Mouse (Mus musculus) intestine, embryonic 16.5 days (tissue): Measurements from ENCODE around the gene Itga6. TPM values are rescaled to one million over a fixed set of nuclear protein-coding genes. Genes with fewer than 3 reads are reported as not detected.

Experiments used
- ATAC-seq: fragments of 200-750 bp; cut with Nextera tagmentation; 2 replicates; pipeline ENCODE4 v1.8.0; 2017; ENCODE audit warnings: moderate TSS enrichment, moderate library complexity
- H3K27ac ChIP-seq: fragments of 300-500 bp; sonication (generic); 2 replicates; pipeline ENCODE4 v1.5.1; 2014; ENCODE audit warnings: mild to moderate bottlenecking, low read length
- H3K27me3 ChIP-seq: fragments of 300-500 bp; sonication (generic); replicated peaks from 2 replicates; pipeline ENCODE4 v1.6.1; 2014; ENCODE audit warnings: low read length, control low read depth, mixed read lengths; ENCODE audit not compliant: control insufficient read depth, insufficient read depth
- H3K36me3 ChIP-seq: fragments of 300-500 bp; sonication (generic); 2 replicates; pipeline ENCODE4 v1.6.1; 2014; ENCODE audit warnings: low read length, control low read depth; ENCODE audit not compliant: control insufficient read depth, insufficient read depth
- H3K4me1 ChIP-seq: fragments of 300-500 bp; sonication (generic); 2 replicates; pipeline ENCODE4 v1.6.1; 2014; ENCODE audit warnings: low read length, control low read depth, mixed read lengths; ENCODE audit not compliant: control insufficient read depth, insufficient read depth
- H3K4me2 ChIP-seq: fragments of 300-500 bp; sonication (generic); 2 replicates; pipeline ENCODE4 v1.6.1; 2014; ENCODE audit warnings: low read depth, low read length, control low read depth
- H3K4me3 ChIP-seq: fragments of 300-500 bp; sonication (generic); 2 replicates; pipeline ENCODE4 v1.5.1; 2014; ENCODE audit warnings: mild to moderate bottlenecking, low read length
- H3K9ac ChIP-seq: fragments of 300-500 bp; sonication (generic); 2 replicates; pipeline ENCODE4 v1.6.1; 2014; ENCODE audit warnings: low read depth, low read length
- H3K9me3 ChIP-seq: fragments of 300-500 bp; sonication (generic); 2 replicates; pipeline ENCODE4 v1.6.1; 2016; ENCODE audit warnings: low read length, control low read depth; ENCODE audit not compliant: control insufficient read depth
- WGBS: fragments of 180-500 bp; shearing (Covaris S2); extraction: QIAGEN DNeasy Blood & Tissue Kit; methylation state at CpG from one replicate; pipeline ENCODE4 v1.1.7; 2014; 5-methylcytosine and 5-hydroxymethylcytosine counted together
- polyA plus RNA-seq: library from polyadenylated mRNA; unstranded; fragments of >200 nt; fragmentation: Nextera tagmentation; extraction: Ambion mirVana; gene quantifications from 2 replicates; pipeline ENCODE4 v1.2.1, GENCODE M21; 2015

Itga6 gene
- polyA plus RNA-seq, 1 experiment from 2014 or later, result 22.6 TPM

DNA sequence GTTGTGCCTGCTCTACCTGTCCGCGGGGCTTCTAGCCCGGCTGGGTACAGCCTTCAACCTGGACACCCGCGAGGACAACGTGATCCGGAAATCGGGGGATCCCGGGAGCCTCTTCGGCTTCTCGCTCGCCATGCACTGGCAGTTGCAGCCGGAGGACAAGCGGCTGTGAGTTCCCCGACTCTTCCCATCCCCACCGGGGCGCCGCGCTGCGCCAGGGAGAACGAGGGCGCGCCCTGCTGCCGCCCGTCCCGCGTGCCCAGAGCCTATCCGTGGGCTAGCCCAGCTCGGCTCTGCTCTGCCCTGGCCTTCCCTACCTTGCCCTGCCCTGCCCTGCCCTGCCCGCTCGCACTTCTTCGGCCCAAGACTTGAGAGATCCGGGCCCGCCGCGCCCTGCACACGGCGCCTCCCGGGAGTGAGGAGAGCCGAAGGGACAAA lies 41.8 kb downstream of the Itga6 start:
- H3K27me3 ChIP-seq, result no peaks in the 10 kb centered on the region
- H3K4me3 ChIP-seq, result peak overlapping the region; percentile 84
- WGBS, result 0% methylated on average over 40 of the region's 40 CpGs
- H3K4me1 ChIP-seq, result no peaks in the 10 kb centered on the region
- ATAC-seq, result peak; percentile 83
- H3K27ac ChIP-seq, result peak overlapping the region; percentile 86
- H3K9me3 ChIP-seq, result no peaks in the 10 kb centered on the region
- no peaks in the 10 kb centered on the region for H3K36me3 ChIP-seq
- H3K4me2 ChIP-seq, result peak overlapping the region; percentile 82
- H3K9ac ChIP-seq, result peak overlapping the region; percentile 83

- peak overlapping the region; percentile 84 for H3K4me3 ChIP-seq
- no peaks in the 10 kb centered on the region for H3K27me3 ChIP-seq
- H3K36me3 ChIP-seq, result no peaks in the 10 kb centered on the region
- H3K27ac ChIP-seq, result peak overlapping the region; percentile 86
- H3K4me2 ChIP-seq, result peak overlapping the region; percentile 82
- peak overlapping the region; percentile 83 for H3K9ac ChIP-seq
- H3K9me3 ChIP-seq, result no peaks in the 10 kb centered on the region
- no peaks in the 10 kb centered on the region for H3K4me1 ChIP-seq
- peak; percentile 59 for ATAC-seq
- WGBS, result 3% methylated on average over 32 of the region's 32 CpGs
Observed at GRCm38 (mm10) chr2:71787591-71788460, 42.4 kb downstream of the Itga6 start.

- Histone ChIP-seq H3K9ac (no peak overlapping the region), H3K4me1 (peaks cover 11% of the 10 kb centered on the region; the same call in 1 of the 2 replicates), H3K4me3 (no peak overlapping the region), H3K9me3 (no peaks in the 10 kb centered on the region), H3K36me3 (no peaks in the 10 kb centered on the region), H3K27ac (no peak overlapping the region), H3K27me3 (no peaks in the 10 kb centered on the region), H3K4me2 (no peak overlapping the region)
- WGBS, result 83% methylated on average over 5 of the region's 5 CpGs
- no peak for ATAC-seq
Observed at GRCm38 (mm10) chr2:71790752-71791151, 45.3 kb downstream of the Itga6 start.

DNA sequence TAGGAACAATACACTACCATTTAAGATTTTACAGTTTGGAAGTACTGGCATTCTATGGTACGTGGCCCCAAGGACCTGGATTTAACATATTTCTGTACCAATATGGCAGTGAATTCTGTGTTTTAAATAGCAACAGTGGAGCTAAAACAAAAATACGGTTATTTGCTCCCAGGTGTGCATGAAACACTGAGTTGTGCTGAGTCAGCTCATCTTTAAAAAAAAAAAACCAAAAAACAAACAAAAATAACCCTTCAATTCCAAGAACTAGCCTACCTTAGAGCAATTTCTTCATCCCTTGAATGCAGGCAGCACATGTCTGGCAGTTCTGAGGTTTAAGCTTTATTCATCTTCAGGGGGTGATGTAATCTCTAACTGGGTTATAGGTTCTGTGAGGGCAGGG lies 45.8 kb downstream of the Itga6 start:
- Histone ChIP-seq H3K9me3 (no peaks in the 10 kb centered on the region), H3K36me3 (no peaks in the 10 kb centered on the region), H3K4me2 (no peak overlapping the region), H3K27me3 (no peaks in the 10 kb centered on the region), H3K4me1 (peaks cover 11% of the 10 kb centered on the region; the same call in 1 of the 2 replicates), H3K4me3 (no peak overlapping the region), H3K27ac (no peak overlapping the region), H3K9ac (no peak overlapping the region)
- ATAC-seq, result no peak
- 88% methylated on average over 2 of the region's 2 CpGs for WGBS

- no peak overlapping the region for H3K4me2 ChIP-seq
- WGBS, result 41% methylated on average over 6 of the region's 6 CpGs
- H3K9me3 ChIP-seq, result no peaks in the 10 kb centered on the region
- H3K36me3 ChIP-seq, result no peaks in the 10 kb centered on the region
- H3K4me1 ChIP-seq, result peaks cover 19% of the 10 kb centered on the region; the same call in 1 of the 2 replicates
- H3K27me3 ChIP-seq, result no peaks in the 10 kb centered on the region
- no peak overlapping the region for H3K27ac ChIP-seq
- 0 out of 2 replicates have a peak, but pooled peaks have one; percentile 27 for ATAC-seq
- no peak overlapping the region for H3K4me3 ChIP-seq
- no peak overlapping the region for H3K9ac ChIP-seq
Observed at GRCm38 (mm10) chr2:71794139-71794538, 48.7 kb downstream of the Itga6 start.

DNA sequence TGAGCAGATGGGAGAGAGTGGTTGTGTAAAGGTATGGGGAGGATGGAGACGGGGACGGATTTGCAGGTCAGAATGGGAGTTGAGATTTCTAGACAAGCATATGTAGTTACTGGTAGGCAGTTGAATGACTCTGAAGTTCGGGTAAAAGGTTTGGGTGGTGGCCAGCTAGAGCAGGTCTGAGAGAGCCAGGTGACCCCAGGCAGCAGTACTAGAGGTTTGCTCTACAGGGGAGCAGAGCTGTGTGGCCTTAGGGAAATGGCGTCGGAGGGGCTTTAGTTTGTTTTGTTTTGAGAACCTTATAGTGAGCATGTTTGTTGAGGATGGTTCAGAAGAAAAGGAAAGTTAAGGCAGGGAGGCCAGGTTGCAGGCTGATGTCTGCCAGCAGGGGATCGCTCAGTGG lies 51.4 kb downstream of the Itga6 start:
- no peaks in the 10 kb centered on the region for H3K36me3 ChIP-seq
- H3K4me1 ChIP-seq, result peaks cover 26% of the 10 kb centered on the region
- no peak overlapping the region for H3K4me2 ChIP-seq
- H3K4me3 ChIP-seq, result no peak overlapping the region
- H3K27ac ChIP-seq, result no peak overlapping the region
- H3K27me3 ChIP-seq, result no peaks in the 10 kb centered on the region
- no peak for ATAC-seq
- H3K9ac ChIP-seq, result no peak overlapping the region
- H3K9me3 ChIP-seq, result no peaks in the 10 kb centered on the region
- 71% methylated on average over 6 of the region's 6 CpGs for WGBS

GRCm38 (mm10) chr2:71800798-71801197 lies 55.4 kb downstream of the Itga6 start:
- peaks cover 36% of the 10 kb centered on the region for H3K4me1 ChIP-seq
- 44% methylated on average over 6 of the region's 6 CpGs for WGBS
- no peaks in the 10 kb centered on the region for H3K27me3 ChIP-seq
- no peaks in the 10 kb centered on the region for H3K9me3 ChIP-seq
- peak; percentile 77 for ATAC-seq
- peak overlapping the region; percentile 42 for H3K4me2 ChIP-seq
- H3K9ac ChIP-seq, result peak overlapping the region; percentile 7; the same call in 1 of the 2 replicates
- H3K27ac ChIP-seq, result peak overlapping the region; percentile 77
- H3K4me3 ChIP-seq, result peak overlapping the region; percentile 3; the same call in 1 of the 2 replicates
- H3K36me3 ChIP-seq, result no peaks in the 10 kb centered on the region

GRCm38 (mm10) chr2:71801691-71802090 lies 56.3 kb downstream of the Itga6 start:
- no peak overlapping the region for H3K4me3 ChIP-seq
- H3K36me3 ChIP-seq, result no peaks in the 10 kb centered on the region
- 59% methylated on average over 7 of the region's 7 CpGs for WGBS
- peak overlapping the region; percentile 38 for H3K9ac ChIP-seq
- peaks cover 39% of the 10 kb centered on the region for H3K4me1 ChIP-seq
- ATAC-seq, result peak; percentile 54
- H3K27ac ChIP-seq, result peak overlapping the region; percentile 72; the same call in 1 of the 2 replicates
- peak overlapping the region; percentile 42 for H3K4me2 ChIP-seq
- no peaks in the 10 kb centered on the region for H3K9me3 ChIP-seq
- no peaks in the 10 kb centered on the region for H3K27me3 ChIP-seq

GRCm38 (mm10) chr2:71802131-71802530 lies 56.7 kb downstream of the Itga6 start:
- H3K36me3 ChIP-seq, result no peaks in the 10 kb centered on the region
- H3K27ac ChIP-seq, result no peak overlapping the region; the same call in 1 of the 2 replicates
- H3K4me1 ChIP-seq, result peaks cover 36% of the 10 kb centered on the region
- peak overlapping the region; percentile 42; the same call in 1 of the 2 replicates for H3K4me2 ChIP-seq
- 65% methylated on average over 4 of the region's 4 CpGs for WGBS
- H3K4me3 ChIP-seq, result no peak overlapping the region
- H3K9me3 ChIP-seq, result no peaks in the 10 kb centered on the region
- no peaks in the 10 kb centered on the region for H3K27me3 ChIP-seq
- ATAC-seq, result no peak; the same call in 1 of the 2 replicates
- peak overlapping the region; percentile 38; the same call in 1 of the 2 replicates for H3K9ac ChIP-seq
